In the genomic region with DNA sequence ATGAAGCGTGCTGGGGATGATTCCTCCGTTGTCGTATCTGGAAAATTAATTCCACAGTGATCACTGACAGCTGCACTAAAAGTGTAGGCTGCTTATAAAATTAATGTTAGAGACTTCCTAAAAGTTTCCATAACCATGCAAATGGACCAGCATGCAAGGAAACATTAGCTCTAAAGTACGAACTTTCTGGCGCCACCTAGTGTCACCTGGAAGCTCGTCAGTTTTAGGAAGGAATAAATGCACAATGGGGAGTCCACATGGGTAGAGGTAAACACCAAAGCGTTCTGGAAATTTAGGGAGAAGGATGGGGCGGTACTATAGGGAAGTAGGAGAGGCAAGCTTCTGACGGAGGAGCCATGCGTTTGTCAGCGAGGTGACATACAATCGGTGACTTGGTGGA, we compare ENCODE assay signal across 13 mouse cellular contexts. TPM values are rescaled to one million over a fixed set of nuclear protein-coding genes. Genes with fewer than 3 reads are reported as not detected.
DNase-seq lines count a peak whose midpoint lies in the region; ATAC-seq and TF ChIP-seq lines count a peak whose summit lies in the region.
"Had no signal": no experiment of that assay in that cellular context is flagged by ENCODE, and none has a peak within 500 bp of the region (broad histone marks: within the 10 kb centered on the region; RNA-seq: fewer than 3 reads in every experiment).

No protein-coding gene starts in this region.

- ATAC-seq in liver, embryonic 14.5 days (ENCODE audit: insufficient read depth), result no peak

- DNase-seq in frontal cortex, postnatal 36 days (ENCODE audit: low spot score in 2 of 2), result peak; percentile 7 to 9
- DNase-seq in frontal cortex, postnatal 10 days (ENCODE audit: low spot score in 2 of 2), result no peak
- no peak for DNase-seq in liver, embryonic 14.5 days (ENCODE audit: low read depth in 3 of 3, low spot score in 3 of 3)
- no peak for DNase-seq in liver
- DNase-seq in R1 (ENCODE audit: low read depth, low spot score), result peak; percentile 64
- peak; percentile 20 to 25 for DNase-seq in layer of hippocampus, postnatal 10 days (ENCODE audit: low spot score in 2 of 2)
- no peak for DNase-seq in gastrocnemius, postnatal 10 days
- DNase-seq in ovary, postnatal 10 days (ENCODE audit: low spot score), result no peak

- peak; percentile 30; the same call in 1 of the 2 replicates for TF ChIP-seq CTCF in liver, embryonic 14.5 days (IDR thresholded peaks at IDR 0.05; ENCODE audit: low read depth)

- no peaks in the 10 kb centered on the region for H3K27me3 ChIP-seq in liver, embryonic 14.5 days (ENCODE audit: control insufficient read depth, insufficient read depth, low read length)
- H3K27me3 ChIP-seq: heart, embryonic 15.5 days; liver, embryonic 15.5 days; neural tube, embryonic 13.5 days had no signal

- no peak overlapping the region for H3K4me2 ChIP-seq in liver, embryonic 14.5 days (ENCODE audit: low read depth)
- H3K4me2 ChIP-seq: heart, embryonic 15.5 days; liver, embryonic 15.5 days; neural tube, embryonic 13.5 days had no signal

- H3K9me3 ChIP-seq in liver, embryonic 14.5 days (ENCODE audit: control insufficient read depth, low read length), result no peaks in the 10 kb centered on the region
- H3K9me3 ChIP-seq: heart, embryonic 15.5 days; liver, embryonic 15.5 days had no signal

- no peak overlapping the region for H3K27ac ChIP-seq in liver, embryonic 14.5 days
- H3K27ac ChIP-seq: heart, embryonic 15.5 days; liver, embryonic 15.5 days; neural tube, embryonic 13.5 days had no signal

- no peaks in the 10 kb centered on the region for H3K36me3 ChIP-seq in liver, embryonic 14.5 days (replicated peaks; ENCODE audit: control insufficient read depth, insufficient read depth, low read depth)
- H3K36me3 ChIP-seq: heart, embryonic 15.5 days; liver, embryonic 15.5 days; neural tube, embryonic 13.5 days had no signal

- H3K4me1 ChIP-seq in liver, embryonic 14.5 days (replicated peaks; ENCODE audit: control insufficient read depth in 2 of 2, insufficient read depth in 2 of 2, low read length in 1 of 2), result no peaks in the 10 kb centered on the region
- H3K4me1 ChIP-seq: heart, embryonic 15.5 days; liver, embryonic 15.5 days; neural tube, embryonic 13.5 days had no signal

- WGBS in liver, embryonic 14.5 days (ENCODE audit: insufficient replicate concordance), result 44% methylated on average over 12 of the region's 12 CpGs

- H3K4me3 ChIP-seq in liver, embryonic 14.5 days (ENCODE audit: insufficient read depth in 1 of 2, low read depth in 2 of 2, low read length in 2 of 2), result no peak overlapping the region
- H3K4me3 ChIP-seq: heart, embryonic 15.5 days; liver, embryonic 15.5 days; neural tube, embryonic 13.5 days had no signal

- no peak for TF ChIP-seq EP300 in liver, embryonic 14.5 days (IDR thresholded peaks at IDR 0.05; ENCODE audit: low read depth)

- no peak overlapping the region for H3K9ac ChIP-seq in liver, embryonic 14.5 days (replicated peaks)
- H3K9ac ChIP-seq: heart, embryonic 15.5 days; liver, embryonic 15.5 days; neural tube, embryonic 13.5 days had no signal

RNA-seq across cellular contexts. Expression of gene BC048671, which starts 12.8 kb away (rescaled TPM):
- not detected in 2 replicates for polyA plus RNA-seq in liver, embryonic 14.5 days (2012; rRNA removed)
- not detected in 2 replicates for polyA plus RNA-seq in liver, embryonic 14.5 days (2014; fragmentation: Nextera tagmentation; extraction: Ambion mirVana)
- total RNA-seq in layer of hippocampus, postnatal 10 days (2021), result not detected
- total RNA-seq in gastrocnemius, postnatal 10 days (2021), result not detected
- polyA plus RNA-seq: embryonic facial prominence, embryonic 14.5 days; heart, embryonic 15.5 days; neural tube, embryonic 13.5 days; thymus, postnatal 0 days had no signal

RNA-seq across cellular contexts. Expression of gene Chst13, which starts 36.7 kb away (rescaled TPM):
- polyA plus RNA-seq in liver, embryonic 14.5 days (2012; rRNA removed), result 9.0 and 9.1 TPM in 2 replicates
- 14.3 and 14.6 TPM in 2 replicates for polyA plus RNA-seq in liver, embryonic 14.5 days (2014; fragmentation: Nextera tagmentation; extraction: Ambion mirVana)
- under 1 TPM in 1 of 2 experiments, not detected in 1; 0.20 TPM for total RNA-seq in layer of hippocampus, postnatal 10 days (2021)
- 1 to 10 TPM; 1.8 TPM for total RNA-seq in gastrocnemius, postnatal 10 days (2021)
- polyA plus RNA-seq: heart, embryonic 15.5 days had no signal

RNA-seq across cellular contexts. Expression of gene Vmn1r54, which starts 42.2 kb away (rescaled TPM):
- not detected in 2 replicates for polyA plus RNA-seq in liver, embryonic 14.5 days (2012; rRNA removed)
- polyA plus RNA-seq in liver, embryonic 14.5 days (2014; fragmentation: Nextera tagmentation; extraction: Ambion mirVana), result not detected in 2 replicates
- total RNA-seq in layer of hippocampus, postnatal 10 days (2021), result not detected
- not detected for total RNA-seq in gastrocnemius, postnatal 10 days (2021)
- polyA plus RNA-seq: embryonic facial prominence, embryonic 14.5 days; heart, embryonic 15.5 days; liver, embryonic 15.5 days; neural tube, embryonic 13.5 days; thymus, postnatal 0 days had no signal

RNA-seq across cellular contexts. Expression of gene Uroc1, which starts 44.8 kb away (rescaled TPM):
- 14.6 and 17.5 TPM in 2 replicates for polyA plus RNA-seq in liver, embryonic 14.5 days (2012; rRNA removed)
- 9.6 and 11.5 TPM in 2 replicates for polyA plus RNA-seq in liver, embryonic 14.5 days (2014; fragmentation: Nextera tagmentation; extraction: Ambion mirVana)
- under 1 TPM in 1 of 2 experiments, not detected in 1; 0.13 TPM for total RNA-seq in layer of hippocampus, postnatal 10 days (2021)
- not detected for total RNA-seq in gastrocnemius, postnatal 10 days (2021)
- polyA plus RNA-seq: heart, embryonic 15.5 days; neural tube, embryonic 13.5 days had no signal

Comparison
In these comparisons a context has a peak if more than half of its experiments do, and no peak if none do; other contexts are left out.
1. DNase-seq: peak in frontal cortex, postnatal 36 days (2 of 2), R1 (single experiment) and layer of hippocampus, postnatal 10 days (2 of 2); none in frontal cortex, postnatal 10 days (0 of 2), liver, embryonic 14.5 days (0 of 3), liver (single experiment), gastrocnemius, postnatal 10 days (single experiment) and ovary, postnatal 10 days (single experiment).